ENCODE assay signal across 9 mouse cellular contexts in genomic region chr1:162738472-162738871, GRCm38 (mm10). TPM values are rescaled to one million over a fixed set of nuclear protein-coding genes. Genes with fewer than 3 reads are reported as not detected.
DNase-seq lines count a peak whose midpoint lies in the region; ATAC-seq and TF ChIP-seq lines count a peak whose summit lies in the region.
"Had no signal": no experiment of that assay in that cellular context is flagged by ENCODE, and none has a peak within 500 bp of the region (broad histone marks: within the 10 kb centered on the region; RNA-seq: fewer than 3 reads in every experiment).

No protein-coding gene starts in this region.

- H3K27me3 ChIP-seq in C2C12 (ENCODE audit: control insufficient read depth, insufficient read depth, insufficient read length), result no peaks in the 10 kb centered on the region
- no peaks in the 10 kb centered on the region for H3K27me3 ChIP-seq in CH12.LX (replicated peaks)
- H3K27me3 ChIP-seq in hindbrain, embryonic 10.5 days (ENCODE audit: insufficient read depth, poor library complexity, severe bottlenecking), result no peaks in the 10 kb centered on the region
- H3K27me3 ChIP-seq in lung, embryonic 16.5 days (ENCODE audit: control insufficient read depth, insufficient read depth, low read depth, low read length), result no peaks in the 10 kb centered on the region

- no peak overlapping the region for H3ac ChIP-seq in C2C12 (ENCODE audit: control insufficient read depth, insufficient read length, low read depth)

- H3K4me3 ChIP-seq in C2C12 (ENCODE audit: insufficient read depth, poor library complexity, severe bottlenecking) (peak overlapping the region; percentile 97), CH12.LX (replicated peaks in 1 of 3; ENCODE audit: low read depth in 2 of 3, low read length in 2 of 3, poor library complexity in 1 of 3) (peak overlapping the region; percentile 93 to 98 (median 97))
- H3K4me3 ChIP-seq in hindbrain, embryonic 10.5 days, result peak overlapping the region; percentile 98
- H3K4me3 ChIP-seq in lung, embryonic 16.5 days (ENCODE audit: low read length), result peak overlapping the region; percentile 97

- ATAC-seq in lung, embryonic 16.5 days (ENCODE audit: low read depth), result no peak

- H3K9ac ChIP-seq in CH12.LX (ENCODE audit: insufficient read depth, low read depth), result peak overlapping the region; percentile 93
- H3K9ac ChIP-seq in lung, embryonic 16.5 days (ENCODE audit: low read length), result peak overlapping the region; percentile 41

- WGBS in hindbrain, embryonic 10.5 days, result 59% methylated on average over 2 of the region's 2 CpGs
- 7% methylated on average over 2 of the region's 2 CpGs for WGBS in lung, embryonic 16.5 days

- no peak for TF ChIP-seq RAD21 in CH12.LX (IDR thresholded peaks at IDR 0.05; ENCODE audit: low read depth, low read length)

- H3K4me2 ChIP-seq in CH12.LX (ENCODE audit: insufficient read depth, low read depth, poor library complexity, severe bottlenecking), result peak overlapping the region; percentile 98
- H3K4me2 ChIP-seq in lung, embryonic 16.5 days (ENCODE audit: low read depth, low read length), result peak overlapping the region; percentile 93

- peaks cover 5 to 43% of the 10 kb centered on the region in 2 experiments; a peak in 2 of 4 replicates for H3K4me1 ChIP-seq in CH12.LX (ENCODE audit: control insufficient read depth in 1 of 2, insufficient read depth in 2 of 2)
- peaks cover 25% of the 10 kb centered on the region for H3K4me1 ChIP-seq in hindbrain, embryonic 10.5 days (replicated peaks)
- peaks cover 10% of the 10 kb centered on the region; the same call in 1 of the 2 replicates for H3K4me1 ChIP-seq in lung, embryonic 16.5 days (replicated peaks; ENCODE audit: control insufficient read depth, insufficient read depth, low read length)

- H3K79me3 ChIP-seq in C2C12 (ENCODE audit: low read depth), result peaks cover 67% of the 10 kb centered on the region

- in situ Hi-C loops in CH12.LX (cut with MboI; ENCODE audit: low pct_ligation_motif_present, low pct_unique_long_range_greater_than_20kb, low sequenced_read_pairs), result no loop called here

- no peak for TF ChIP-seq EP300 in CH12.LX (IDR thresholded peaks at IDR 0.05; ENCODE audit: low read length)

- TF ChIP-seq CTCF in C2C12 (IDR thresholded peaks at IDR 0.05; ENCODE audit: control insufficient read depth, insufficient read depth, insufficient read length), result no peak
- no peak for TF ChIP-seq CTCF in CH12.LX (conservative IDR thresholded peaks at IDR 0.05 in 1 of 2, IDR thresholded peaks at IDR 0.05 in 1 of 2; ENCODE audit: low read depth in 2 of 2, low read length in 2 of 2)

- no peak for DNase-seq in CH12.LX (ENCODE audit: extremely low read depth)
- DNase-seq in hindbrain, embryonic 10.5 days (ENCODE audit: low spot score), result no peak
- no peak for DNase-seq in thymus, postnatal 0 days (ENCODE audit: low spot score)
- DNase-seq in layer of hippocampus, adult 11-12 months (ENCODE audit: low spot score), result no peak
- DNase-seq in B cell, adult 2 months, result no peak
- no peak for DNase-seq in frontal cortex, postnatal 14 days (ENCODE audit: low spot score in 2 of 2)
- DNase-seq: cerebellum, adult 8-10 months had no signal

- H3K79me2 ChIP-seq in C2C12 (ENCODE audit: control insufficient read depth, insufficient read depth) (peaks cover 69% of the 10 kb centered on the region), CH12.LX (replicated peaks; ENCODE audit: control insufficient read depth, extremely low read depth, insufficient read depth, poor library complexity, severe bottlenecking) (peaks cover 67% of the 10 kb centered on the region)

- H3K27ac ChIP-seq in CH12.LX (ENCODE audit: insufficient read depth, low read depth), result no peak overlapping the region
- no peak overlapping the region for H3K27ac ChIP-seq in hindbrain, embryonic 10.5 days
- no peak overlapping the region for H3K27ac ChIP-seq in lung, embryonic 16.5 days (ENCODE audit: low read length)

- TF ChIP-seq POLR2A in CH12.LX (IDR thresholded peaks at IDR 0.05; ENCODE audit: low read depth, low read length), result no peak

- dilution Hi-C loops in CH12.LX (cut with MboI; ENCODE audit: extremely low pct_ligation_motif_present, extremely low pct_unique_long_range_greater_than_20kb, low sequenced_read_pairs), result no loop called here

- H3K36me3 ChIP-seq in C2C12 (ENCODE audit: control insufficient read depth, insufficient read depth) (peaks cover 30% of the 10 kb centered on the region), CH12.LX (replicated peaks in 1 of 2; ENCODE audit: control insufficient read depth in 1 of 2, insufficient read depth in 1 of 2, low read length in 1 of 2) (peaks cover 0 to 15% of the 10 kb centered on the region in 2 experiments)
- no peaks in the 10 kb centered on the region for H3K36me3 ChIP-seq in hindbrain, embryonic 10.5 days
- H3K36me3 ChIP-seq in lung, embryonic 16.5 days (ENCODE audit: control insufficient read depth, insufficient read depth, low read length), result no peaks in the 10 kb centered on the region

- no peaks in the 10 kb centered on the region for H3K9me3 ChIP-seq in CH12.LX (replicated peaks; ENCODE audit: low read length)
- H3K9me3 ChIP-seq in hindbrain, embryonic 10.5 days, result no peaks in the 10 kb centered on the region
- no peaks in the 10 kb centered on the region for H3K9me3 ChIP-seq in lung, embryonic 16.5 days (ENCODE audit: control insufficient read depth, low read length)

TF ChIP-seq in C2C12, 6 proteins besides CTCF, POLR2A, EP300 and RAD21:
- TF ChIP-seq MYOD1 (IDR thresholded peaks at IDR 0.05; ENCODE audit: control insufficient read depth, insufficient read length, low read depth), result no peak
- TF ChIP-seq MYOG (IDR thresholded peaks at IDR 0.05; ENCODE audit: control insufficient read depth, extremely low read depth, insufficient read length), result no peak
- no peak for TF ChIP-seq MAX (IDR thresholded peaks at IDR 0.05)

TF ChIP-seq in CH12.LX, 34 proteins besides CTCF, POLR2A, EP300 and RAD21:
- TF ChIP-seq ETS1 (conservative IDR thresholded peaks at IDR 0.05; ENCODE audit: low read depth, low read length) (no peak), E2F4 (IDR thresholded peaks at IDR 0.05; ENCODE audit: insufficient replicate concordance, low read depth, low read length) (no peak), MXI1 (IDR thresholded peaks at IDR 0.05; ENCODE audit: low read depth, low read length) (no peak), MYC (IDR thresholded peaks at IDR 0.05; ENCODE audit: low read depth, low read length) (no peak), HCFC1 (IDR thresholded peaks at IDR 0.05; ENCODE audit: low read depth, low read length) (no peak), SIN3A (IDR thresholded peaks at IDR 0.05; ENCODE audit: low read length) (no peak), ZKSCAN1 (IDR thresholded peaks at IDR 0.05; ENCODE audit: borderline replicate concordance, low read depth, low read length) (no peak), BHLHE40 (IDR thresholded peaks at IDR 0.05; ENCODE audit: low read depth, low read length) (no peak), TCF12 (IDR thresholded peaks at IDR 0.05; ENCODE audit: low read depth, low read length) (no peak), TBP (conservative IDR thresholded peaks at IDR 0.05; ENCODE audit: low read depth, low read length) (no peak), USF2 (conservative IDR thresholded peaks at IDR 0.05; ENCODE audit: low read depth, low read length) (no peak), MEF2A (IDR thresholded peaks at IDR 0.05; ENCODE audit: borderline replicate concordance, low read depth, low read length) (no peak), CHD2 (IDR thresholded peaks at IDR 0.05; ENCODE audit: low read length) (no peak)

RNA-seq across cellular contexts. Expression of gene Prrc2c, which starts 1.9 kb away (rescaled TPM):
- 35.2 TPM for polyA plus RNA-seq in C2C12 (2012; fragmentation: generic; extraction: Trizol)
- 59.8 and 63.4 TPM in 2 replicates for total RNA-seq in CH12.LX (2012; rRNA removed)
- total RNA-seq in CH12.LX (2014; rRNA removed), result 26.4 and 30.9 TPM in 2 replicates
- polyA plus RNA-seq in CH12.LX (2012; ENCODE audit: insufficient read length, low read depth), result 117 and 144 TPM in 2 replicates
- 134 and 143 TPM in 2 replicates for polyA plus RNA-seq in hindbrain, embryonic 10.5 days (2016; fragmentation: Nextera tagmentation; extraction: Ambion mirVana)
- 147 TPM in 2 replicates for polyA plus RNA-seq in lung, embryonic 16.5 days (2015; fragmentation: Nextera tagmentation; extraction: Ambion mirVana)
- 154 and 200 TPM in 2 replicates for polyA plus RNA-seq in thymus, postnatal 0 days (2015; fragmentation: Nextera tagmentation; extraction: Ambion mirVana)
